Mouse (Mus musculus): ENCODE results near the gene Apobec2.

- no peak for TF ChIP-seq CHD2 (IDR thresholded peaks at IDR 0.05; ENCODE audit: low read depth, low read length)
- no peak for TF ChIP-seq ZC3H11A (IDR thresholded peaks at IDR 0.05; ENCODE audit: borderline replicate concordance, low read depth, low read length)
These were observed 25.6 kb downstream of the Apobec2 start for GRCm38 (mm10) chr17:48407154-48407553.

Measured in ES-E14 (cell line).